Mouse (Mus musculus): ENCODE results near the gene Amz2. TPM values are rescaled to one million over a fixed set of nuclear protein-coding genes. Genes with fewer than 3 reads are reported as not detected.

Amz2 gene
- total and polyA plus RNA-seq, 3 experiments, result 17.3 to 127 (median 114) TPM

DNA sequence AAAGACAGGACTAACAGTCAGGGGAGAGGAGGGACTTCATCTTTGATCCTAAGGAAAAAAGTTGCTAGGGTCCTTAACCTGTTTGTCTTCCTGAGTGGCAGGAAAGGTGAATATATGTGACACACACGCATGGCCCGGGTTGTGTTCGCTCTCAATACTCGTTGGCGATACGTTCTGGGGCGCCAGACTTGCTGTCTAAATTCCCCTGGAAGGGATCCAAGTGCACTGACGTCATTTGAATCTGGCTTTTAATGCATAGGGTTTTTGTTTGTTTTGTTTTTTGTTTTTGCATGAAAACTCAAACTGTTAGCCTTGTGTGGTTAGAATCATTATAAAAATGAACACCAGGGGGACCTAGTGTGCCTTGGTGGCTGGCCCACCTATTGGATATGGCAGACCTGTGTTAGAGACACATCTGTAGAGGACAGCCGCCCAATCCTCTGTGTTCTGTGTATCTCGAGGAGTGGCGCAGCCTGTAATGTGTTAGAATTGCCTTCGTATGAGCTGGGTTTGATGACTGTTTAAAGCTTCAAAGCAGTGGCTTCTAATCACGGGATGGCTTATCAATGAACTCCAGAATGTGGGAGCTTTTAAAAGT is 19.8 kb downstream of the Amz2 start:
- peaks cover 43% of the 10 kb centered on the region for H3K36me3 ChIP-seq (replicated peaks)
- TF ChIP-seq POLR2AphosphoS5 (IDR thresholded peaks at IDR 0.05; ENCODE audit: insufficient replicate concordance, low read depth, low read length) (no peak), TAL1 (conservative IDR thresholded peaks at IDR 0.05; ENCODE audit: low read depth, low read length) (no peak), CTCF (IDR thresholded peaks at IDR 0.05; ENCODE audit: low read depth, low read length) (peak; percentile 10; the same call in 1 of the 2 replicates)
- peaks cover 64% of the 10 kb centered on the region for H3K4me1 ChIP-seq (ENCODE audit: insufficient read depth, low read depth, low read length)
- H3K9me3 ChIP-seq (replicated peaks), result no peaks in the 10 kb centered on the region
- H3K4me3 ChIP-seq (ENCODE audit: low read depth, low read length), result no peak overlapping the region
- ATAC-seq (ENCODE audit: extremely low read depth, insufficient number of reproducible peaks, low FRiP score, poor library complexity, severe bottlenecking) (peak; percentile 70), DNase-seq (ENCODE audit: low spot score) (peak; percentile 60)
- no peaks in the 10 kb centered on the region for H3K27me3 ChIP-seq (ENCODE audit: insufficient read depth, low read length)

DNA sequence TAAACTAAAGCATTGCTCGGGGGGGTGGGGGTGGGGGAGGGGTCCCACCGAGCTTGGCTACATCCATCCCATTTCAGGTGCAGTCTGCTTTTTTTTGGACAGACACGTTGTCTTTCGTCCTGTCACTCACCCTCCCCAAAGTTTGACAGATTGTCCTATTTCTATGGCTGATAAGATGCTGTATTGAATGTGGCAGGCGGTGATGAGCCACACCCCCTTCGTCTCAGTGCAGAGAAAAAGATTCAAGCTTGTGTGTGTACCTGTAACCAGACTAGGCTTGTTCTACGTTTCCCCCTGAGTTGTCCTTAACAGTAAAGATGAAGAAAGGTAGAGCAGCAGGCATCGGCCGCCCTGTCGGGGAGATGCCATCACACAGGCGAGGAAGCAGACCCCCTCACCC is 25.4 kb downstream of the Amz2 start:
- DNase-seq (ENCODE audit: low spot score), result no peak
- no peak overlapping the region for H3K4me3 ChIP-seq (ENCODE audit: low read depth, low read length)
- H3K4me1 ChIP-seq (ENCODE audit: insufficient read depth, low read depth, low read length), result peaks cover 37% of the 10 kb centered on the region
- TF ChIP-seq POLR2AphosphoS5 (IDR thresholded peaks at IDR 0.05; ENCODE audit: insufficient replicate concordance, low read depth, low read length), result no peak
- no peak for TF ChIP-seq GATA1 (IDR thresholded peaks at IDR 0.05; ENCODE audit: borderline replicate concordance, low read length)
- TF ChIP-seq GATA2 (IDR thresholded peaks at IDR 0.05; ENCODE audit: borderline replicate concordance, low read depth, low read length), result no peak
- TF ChIP-seq CTCF (IDR thresholded peaks at IDR 0.05; ENCODE audit: low read depth, low read length), result no peak
- no peaks in the 10 kb centered on the region for H3K27me3 ChIP-seq (ENCODE audit: insufficient read depth, low read length)
- no peak; the same call in 1 of the 2 replicates for ATAC-seq (ENCODE audit: extremely low read depth, insufficient number of reproducible peaks, low FRiP score, poor library complexity, severe bottlenecking)
- H3K9me3 ChIP-seq (replicated peaks), result no peaks in the 10 kb centered on the region
- H3K36me3 ChIP-seq (replicated peaks), result peaks cover 91% of the 10 kb centered on the region

DNA sequence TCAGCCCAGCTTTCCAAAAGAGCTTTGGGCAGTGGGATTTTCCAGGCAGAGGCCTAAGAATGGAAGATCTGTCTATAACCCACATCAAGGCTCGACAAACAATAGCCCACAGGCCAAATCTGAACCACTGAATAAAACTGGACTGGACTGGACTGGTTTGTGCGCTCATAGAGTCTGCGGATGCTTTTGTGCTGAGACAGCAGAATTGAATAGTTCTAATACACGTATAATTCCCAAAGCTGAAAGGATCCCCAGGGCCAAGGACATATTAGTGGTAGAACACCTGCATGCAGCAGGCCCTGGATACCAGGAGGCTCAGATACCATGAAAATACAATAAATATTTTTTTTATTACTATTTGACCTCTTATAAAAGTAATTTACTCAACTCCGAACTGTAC is 30.5 kb downstream of the Amz2 start:
- H3K4me1 ChIP-seq (ENCODE audit: insufficient read depth, low read depth, low read length), result peaks cover 28% of the 10 kb centered on the region
- DNase-seq (ENCODE audit: low spot score), result no peak
- H3K4me3 ChIP-seq (ENCODE audit: low read depth, low read length), result no peak overlapping the region
- no peak for TF ChIP-seq TAL1 (conservative IDR thresholded peaks at IDR 0.05; ENCODE audit: low read depth, low read length)
- no peak for TF ChIP-seq GATA2 (IDR thresholded peaks at IDR 0.05; ENCODE audit: borderline replicate concordance, low read depth, low read length)
- no peak for TF ChIP-seq GATA1 (IDR thresholded peaks at IDR 0.05; ENCODE audit: borderline replicate concordance, low read length)
- no peak for TF ChIP-seq CTCF (IDR thresholded peaks at IDR 0.05; ENCODE audit: low read depth, low read length)
- TF ChIP-seq POLR2AphosphoS5 (IDR thresholded peaks at IDR 0.05; ENCODE audit: insufficient replicate concordance, low read depth, low read length), result no peak
- peaks cover 96% of the 10 kb centered on the region for H3K36me3 ChIP-seq (replicated peaks)
- no peaks in the 10 kb centered on the region for H3K9me3 ChIP-seq (replicated peaks)
- no peak for ATAC-seq (ENCODE audit: extremely low read depth, insufficient number of reproducible peaks, low FRiP score, poor library complexity, severe bottlenecking)
- no peaks in the 10 kb centered on the region for H3K27me3 ChIP-seq (ENCODE audit: insufficient read depth, low read length)

DNA sequence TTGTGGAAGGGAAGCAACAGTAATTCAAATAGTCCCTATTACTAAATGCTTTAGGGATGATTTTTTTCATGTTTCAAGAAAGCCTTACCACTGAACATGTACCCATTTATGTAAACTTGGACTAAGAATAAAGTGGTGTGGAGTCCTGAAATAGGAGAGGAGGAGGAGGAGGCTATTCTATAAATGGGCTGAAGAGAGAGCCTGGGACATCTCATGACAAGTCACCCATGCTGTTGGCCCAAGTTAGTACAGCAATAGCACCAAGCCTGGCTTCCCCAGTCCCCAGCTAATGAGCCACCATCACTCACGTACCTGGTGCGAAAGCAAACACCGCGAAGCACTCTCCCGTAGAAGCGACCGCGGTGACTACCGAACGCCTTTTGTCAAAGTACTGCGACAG is 32.4 kb downstream of the Amz2 start:
- no peak for ATAC-seq (ENCODE audit: extremely low read depth, insufficient number of reproducible peaks, low FRiP score, poor library complexity, severe bottlenecking)
- H3K4me1 ChIP-seq (ENCODE audit: insufficient read depth, low read depth, low read length), result peaks cover 33% of the 10 kb centered on the region
- no peak overlapping the region for H3K4me3 ChIP-seq (ENCODE audit: low read depth, low read length)
- H3K9me3 ChIP-seq (replicated peaks), result no peaks in the 10 kb centered on the region
- peaks cover 98% of the 10 kb centered on the region for H3K36me3 ChIP-seq (replicated peaks)
- TF ChIP-seq GATA1 (IDR thresholded peaks at IDR 0.05; ENCODE audit: borderline replicate concordance, low read length) (no peak), POLR2AphosphoS5 (IDR thresholded peaks at IDR 0.05; ENCODE audit: insufficient replicate concordance, low read depth, low read length) (no peak), GATA2 (IDR thresholded peaks at IDR 0.05; ENCODE audit: borderline replicate concordance, low read depth, low read length) (no peak), TAL1 (conservative IDR thresholded peaks at IDR 0.05; ENCODE audit: low read depth, low read length) (no peak), CTCF (IDR thresholded peaks at IDR 0.05; ENCODE audit: low read depth, low read length) (no peak)
- DNase-seq (ENCODE audit: low spot score), result no peak
- no peaks in the 10 kb centered on the region for H3K27me3 ChIP-seq (ENCODE audit: insufficient read depth, low read length)

DNA sequence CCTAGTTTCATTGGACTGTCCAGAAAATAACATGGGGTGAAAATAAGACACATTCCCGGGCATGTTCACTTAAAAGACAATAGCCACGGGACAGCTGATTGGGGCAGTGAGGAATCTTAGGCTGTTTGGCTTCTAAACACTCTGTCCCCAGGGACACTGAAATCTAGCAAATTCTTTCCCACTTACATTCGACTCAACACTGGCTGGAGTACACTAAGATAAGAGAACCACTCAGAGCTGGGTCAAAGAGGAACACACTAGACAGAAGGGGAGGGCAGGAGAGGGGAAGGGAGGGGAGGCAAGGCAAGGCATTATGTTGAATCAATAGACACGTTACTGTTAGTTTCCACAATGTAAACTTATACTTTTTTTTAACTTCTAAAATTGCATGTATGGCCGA is 34.8 kb downstream of the Amz2 start:
- no peak; the same call in 1 of the 2 replicates for ATAC-seq (ENCODE audit: extremely low read depth, insufficient number of reproducible peaks, low FRiP score, poor library complexity, severe bottlenecking)
- DNase-seq (ENCODE audit: low spot score), result no peak
- H3K36me3 ChIP-seq (replicated peaks), result peaks cover 98% of the 10 kb centered on the region

DNA sequence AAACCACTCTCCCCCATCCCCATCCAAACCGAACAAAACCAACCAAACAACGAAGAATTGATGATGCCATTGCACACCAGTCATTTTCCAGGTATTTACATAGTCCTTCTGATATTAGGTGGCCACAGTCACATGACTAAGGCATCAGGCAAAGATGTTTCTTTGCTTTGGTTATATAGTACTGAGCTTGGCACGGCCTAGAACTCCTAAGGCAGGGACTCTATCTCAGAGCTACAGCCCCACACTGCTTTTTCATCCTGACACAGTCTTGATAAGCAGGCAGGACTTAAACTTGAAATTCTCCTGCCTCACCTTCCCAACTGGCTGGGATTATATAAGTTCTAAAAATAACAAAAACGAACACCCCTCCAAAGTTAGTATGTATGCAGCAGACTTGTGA is 39.3 kb downstream of the Amz2 start:
- Histone ChIP-seq H3K4me1 (ENCODE audit: insufficient read depth, low read depth, low read length) (peaks cover 74% of the 10 kb centered on the region), H3K36me3 (replicated peaks) (peaks cover 93% of the 10 kb centered on the region), H3K27me3 (ENCODE audit: insufficient read depth, low read length) (no peaks in the 10 kb centered on the region), H3K4me3 (ENCODE audit: low read depth, low read length) (no peak overlapping the region), H3K9me3 (replicated peaks) (no peaks in the 10 kb centered on the region)
- DNase-seq (ENCODE audit: low spot score) (no peak), ATAC-seq (ENCODE audit: extremely low read depth, insufficient number of reproducible peaks, low FRiP score, poor library complexity, severe bottlenecking) (no peak)
- TF ChIP-seq TAL1 (conservative IDR thresholded peaks at IDR 0.05; ENCODE audit: low read depth, low read length), result no peak

More for the DNA sequence above, 34.8 kb downstream of the Amz2 start:
- TF ChIP-seq GATA1 (IDR thresholded peaks at IDR 0.05; ENCODE audit: borderline replicate concordance, low read length), result no peak
- TF ChIP-seq TAL1 (conservative IDR thresholded peaks at IDR 0.05; ENCODE audit: low read depth, low read length), result no peak
- TF ChIP-seq GATA2 (IDR thresholded peaks at IDR 0.05; ENCODE audit: borderline replicate concordance, low read depth, low read length), result no peak
- TF ChIP-seq POLR2AphosphoS5 (IDR thresholded peaks at IDR 0.05; ENCODE audit: insufficient replicate concordance, low read depth, low read length), result no peak
- no peak for TF ChIP-seq CTCF (IDR thresholded peaks at IDR 0.05; ENCODE audit: low read depth, low read length)
- H3K27me3 ChIP-seq (ENCODE audit: insufficient read depth, low read length), result no peaks in the 10 kb centered on the region
- no peak overlapping the region for H3K4me3 ChIP-seq (ENCODE audit: low read depth, low read length)
- H3K4me1 ChIP-seq (ENCODE audit: insufficient read depth, low read depth, low read length), result peaks cover 39% of the 10 kb centered on the region
- no peaks in the 10 kb centered on the region for H3K9me3 ChIP-seq (replicated peaks)

DNA sequence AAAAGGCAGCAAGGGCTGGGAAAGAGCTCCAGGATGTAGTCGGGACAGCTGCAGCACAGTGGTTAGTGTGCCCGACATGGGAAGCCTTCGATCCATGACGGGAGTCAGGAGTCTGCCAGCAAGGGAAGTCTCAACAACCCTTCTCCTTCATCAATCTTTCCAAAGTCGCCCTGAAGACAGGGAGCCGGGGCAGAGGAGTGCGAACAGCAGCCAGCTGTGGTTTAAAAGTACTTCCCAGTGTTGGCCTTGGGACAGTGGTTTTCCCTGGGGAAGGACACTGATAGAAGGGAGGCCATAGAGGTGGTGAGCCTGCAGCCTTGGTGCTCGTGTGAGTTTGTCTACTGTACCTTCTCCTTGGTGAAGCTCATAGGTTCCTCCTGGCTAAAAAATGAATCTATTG is 41.2 kb downstream of the Amz2 start:
- H3K4me3 ChIP-seq (ENCODE audit: low read depth, low read length), result no peak overlapping the region
- H3K9me3 ChIP-seq (replicated peaks), result no peaks in the 10 kb centered on the region
- DNase-seq (ENCODE audit: low spot score), result no peak
- H3K27me3 ChIP-seq (ENCODE audit: insufficient read depth, low read length), result no peaks in the 10 kb centered on the region
- H3K4me1 ChIP-seq (ENCODE audit: insufficient read depth, low read depth, low read length), result peaks cover 80% of the 10 kb centered on the region
- TF ChIP-seq CTCF (IDR thresholded peaks at IDR 0.05; ENCODE audit: low read depth, low read length), result no peak
- no peak for TF ChIP-seq GATA2 (IDR thresholded peaks at IDR 0.05; ENCODE audit: borderline replicate concordance, low read depth, low read length)
- no peak for TF ChIP-seq TAL1 (conservative IDR thresholded peaks at IDR 0.05; ENCODE audit: low read depth, low read length)
- TF ChIP-seq GATA1 (IDR thresholded peaks at IDR 0.05; ENCODE audit: borderline replicate concordance, low read length), result no peak
- no peak for TF ChIP-seq POLR2AphosphoS5 (IDR thresholded peaks at IDR 0.05; ENCODE audit: insufficient replicate concordance, low read depth, low read length)
- H3K36me3 ChIP-seq (replicated peaks), result peaks cover 84% of the 10 kb centered on the region
- no peak for ATAC-seq (ENCODE audit: extremely low read depth, insufficient number of reproducible peaks, low FRiP score, poor library complexity, severe bottlenecking)
